Mouse (Mus musculus) E14TG2a.4 (cell line): ENCODE measurements around the gene Xpo4.

Source experiments
- CTCF ChIP-seq: conservative IDR thresholded peaks from 2 replicates; pipeline ENCODE4 v1.5.1; 2014; ENCODE audit warnings: low read length
- NANOG ChIP-seq: IDR thresholded peaks from 2 replicates; pipeline ENCODE4 v1.6.1; 2014; ENCODE audit warnings: borderline replicate concordance, low read length, mixed read lengths
- POU5F1 ChIP-seq: IDR thresholded peaks from 2 replicates; pipeline ENCODE4 v1.6.1; 2014; ENCODE audit warnings: low read length, borderline replicate concordance

- TF ChIP-seq CTCF (no peak), POU5F1 (no peak), NANOG (no peak)
These were observed 40.5 kb upstream of the Xpo4 start for GRCm38 (mm10) chr14:57705759-57706158.
